Mouse (Mus musculus): ENCODE results near the gene Ncam2.

- TF ChIP-seq POLR2A (IDR thresholded peaks at IDR 0.05; ENCODE audit: insufficient read length, low read depth) (no peak), MYOG (IDR thresholded peaks at IDR 0.05; ENCODE audit: control insufficient read depth in 1 of 3, insufficient read depth in 1 of 3, insufficient read length in 2 of 3, low read depth in 2 of 3) (no peak), USF1 (IDR thresholded peaks at IDR 0.05; ENCODE audit: low read depth) (no peak), MYOD1 (IDR thresholded peaks at IDR 0.05; ENCODE audit: control insufficient read depth in 1 of 3, insufficient read length in 2 of 3, low read depth in 2 of 3) (no peak), MAX (IDR thresholded peaks at IDR 0.05; ENCODE audit: low read depth) (no peak), TCF12 (IDR thresholded peaks at IDR 0.05; ENCODE audit: insufficient read depth, poor library complexity, severe bottlenecking) (no peak), E2F4 (IDR thresholded peaks at IDR 0.05; ENCODE audit: insufficient read depth) (no peak), POLR2AphosphoS2 (IDR thresholded peaks at IDR 0.05; ENCODE audit: insufficient read length, low read depth) (no peak)
Observed at GRCm38 (mm10) chr16:81285882-81286281, 85.4 kb downstream of the Ncam2 start.
